Mouse (Mus musculus): Measurements from ENCODE around the gene Gm49395. TPM values are rescaled to one million over a fixed set of nuclear protein-coding genes. Genes with fewer than 3 reads are reported as not detected.
A peak's percentile ranks its signal among the peaks of the same experiment; 100 is the strongest.

The Gm49395 gene
- total RNA-seq, 2 experiments from 2014 or later = 12.5 TPM; not detected in 1

DNA sequence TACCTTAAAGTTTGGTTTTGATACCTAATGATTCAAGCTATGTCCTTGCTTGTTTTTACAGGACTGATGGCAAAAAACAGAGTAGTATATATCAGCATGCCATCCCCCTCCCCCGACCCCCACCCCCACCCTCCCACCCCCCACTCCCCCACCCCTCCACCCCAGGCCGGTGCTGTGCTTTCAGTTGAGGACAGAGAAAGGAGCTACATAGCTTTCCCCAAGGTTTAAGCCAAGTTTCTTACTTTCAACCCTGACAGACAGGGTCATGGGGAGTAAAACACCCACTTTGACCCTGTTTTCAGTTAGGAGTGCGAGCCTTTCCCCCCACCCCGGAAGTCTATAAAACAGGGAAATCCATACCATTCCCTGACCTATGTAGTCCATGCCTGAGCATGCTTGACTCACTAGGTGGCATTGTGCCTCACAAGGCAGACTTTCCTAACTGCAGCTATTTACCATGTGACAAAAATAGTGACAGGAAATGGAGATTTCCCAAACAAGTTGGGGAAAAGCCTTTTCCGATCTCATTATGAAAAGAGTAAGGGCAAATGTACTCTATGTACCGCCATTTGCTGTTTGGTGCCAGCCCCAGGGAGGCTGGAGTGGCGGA is 98.2 kb downstream of the Gm49395 start:
- ATAC-seq (replicated peaks; ENCODE audit: low FRiP score, low TSS enrichment, poor library complexity, severe bottlenecking) = no peak

DNA sequence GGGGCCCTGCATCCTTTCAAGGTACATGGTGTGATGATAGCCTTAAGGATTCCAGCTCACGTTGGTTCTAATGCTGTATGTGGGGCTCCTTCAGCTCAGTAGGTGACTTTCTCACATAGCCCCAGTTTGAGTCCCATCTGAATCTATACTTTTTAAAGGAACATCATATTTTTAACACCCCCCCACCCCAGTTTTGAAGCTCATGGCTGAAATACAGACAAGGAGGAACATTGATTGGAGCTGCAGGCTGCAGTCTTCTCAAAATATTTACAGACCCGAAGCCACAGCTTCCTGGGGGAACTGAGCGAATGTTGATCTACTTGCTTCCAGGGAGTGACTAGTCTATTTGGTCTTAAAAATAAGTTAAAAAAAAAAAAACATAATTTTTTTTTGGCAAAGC is 98.9 kb downstream of the Gm49395 start:
- no peak for ATAC-seq (replicated peaks; ENCODE audit: low FRiP score, low TSS enrichment, poor library complexity, severe bottlenecking)

DNA sequence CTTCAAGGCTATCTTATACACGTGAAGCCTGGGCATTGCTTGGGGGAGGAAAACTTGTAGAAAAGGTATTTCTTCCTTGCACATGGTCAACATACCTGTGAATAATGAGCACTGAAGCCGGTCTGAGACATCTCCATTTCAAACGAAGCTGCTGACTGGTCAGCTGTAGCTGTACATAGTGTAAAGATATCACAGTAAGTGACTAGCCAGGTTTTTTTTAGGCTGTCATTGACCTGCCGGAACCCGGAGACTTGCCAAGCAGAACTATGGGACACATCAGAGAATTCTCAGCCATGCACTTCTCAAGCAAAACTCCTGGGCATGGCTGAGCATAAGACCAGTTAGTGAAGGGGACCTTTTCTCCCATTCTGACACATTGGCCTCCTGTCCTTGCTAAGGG is 99.6 kb downstream of the Gm49395 start:
- ATAC-seq (replicated peaks; ENCODE audit: low FRiP score, low TSS enrichment, poor library complexity, severe bottlenecking) = no peak

DNA sequence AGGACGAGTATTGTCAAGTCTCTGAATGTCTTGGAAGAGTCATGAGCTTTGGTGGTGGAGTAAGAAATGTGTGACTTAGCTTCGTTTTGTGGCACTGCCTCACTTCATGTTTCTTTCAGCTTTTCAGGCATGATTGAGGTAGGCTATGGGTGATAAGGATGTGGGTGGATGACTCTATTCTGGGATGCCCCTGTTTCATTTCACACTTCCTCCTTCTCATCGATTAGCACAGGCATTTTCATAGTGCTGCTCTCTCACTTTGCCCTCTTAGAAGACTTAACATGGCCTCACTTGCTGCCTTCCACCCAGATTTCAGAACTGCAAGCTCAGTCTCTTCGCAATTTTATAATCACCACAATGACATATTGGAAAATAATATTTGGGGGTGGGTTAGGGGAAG is 102.1 kb downstream of the Gm49395 start:
- no peak for ATAC-seq (replicated peaks; ENCODE audit: low FRiP score, low TSS enrichment, poor library complexity, severe bottlenecking)

DNA sequence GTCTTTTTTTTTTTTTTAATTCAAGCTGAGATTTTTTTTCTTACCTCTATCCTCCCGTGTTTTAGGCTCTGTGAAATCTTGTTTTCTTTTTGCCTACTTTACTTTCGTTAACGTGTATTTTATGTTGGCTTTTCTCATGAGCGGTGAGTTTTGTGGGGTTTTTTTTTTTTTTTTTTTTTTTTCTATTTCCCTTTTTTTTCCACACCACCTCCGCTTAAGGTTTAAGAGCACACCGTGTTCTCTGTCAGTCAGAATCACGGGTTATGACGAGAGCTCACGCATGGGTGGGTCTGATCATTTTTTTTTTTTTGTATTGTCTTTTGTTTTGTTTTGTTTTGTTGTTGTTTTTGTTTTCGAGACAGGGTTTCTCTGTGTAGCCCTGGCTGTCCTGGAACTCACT is 103.6 kb downstream of the Gm49395 start:
- no peak for ATAC-seq (replicated peaks; ENCODE audit: low FRiP score, low TSS enrichment, poor library complexity, severe bottlenecking)

DNA sequence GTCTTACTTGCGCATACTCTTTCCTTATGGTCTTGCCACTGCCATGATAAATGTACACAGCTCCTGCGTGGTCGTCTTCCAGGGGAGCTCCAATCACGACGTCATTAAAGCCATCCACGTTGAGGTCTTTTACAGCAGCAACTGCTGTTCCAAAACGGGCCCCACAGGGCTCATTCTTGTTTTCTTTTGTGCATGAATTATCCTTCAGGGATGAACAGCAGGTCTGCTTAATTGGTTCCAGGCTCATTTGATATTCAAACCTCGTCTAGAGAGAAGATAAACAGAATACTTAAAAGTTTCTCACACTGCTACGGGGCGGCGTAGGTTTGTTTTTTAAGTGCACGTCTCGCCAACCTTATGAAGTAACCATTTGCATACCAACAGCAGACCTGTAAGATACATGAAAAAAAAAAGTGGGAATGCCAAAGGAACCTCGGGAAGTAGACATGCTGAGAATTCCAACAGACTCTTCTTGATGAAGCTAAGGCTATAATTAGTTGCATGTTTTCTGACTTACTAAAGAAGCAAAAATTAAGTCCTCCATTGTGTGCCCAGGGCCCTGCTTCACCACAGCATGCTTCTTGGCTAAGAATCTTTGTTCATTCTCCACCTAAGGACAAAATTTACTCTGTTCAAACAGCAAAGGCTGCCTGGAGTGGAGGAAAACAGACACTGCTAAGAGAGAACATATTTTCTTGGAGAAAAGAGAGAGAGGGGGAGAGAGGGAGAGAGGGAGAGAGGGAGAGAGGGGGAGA is 109.3 kb downstream of the Gm49395 start:
- no peak for ATAC-seq (replicated peaks; ENCODE audit: low FRiP score, low TSS enrichment, poor library complexity, severe bottlenecking)

DNA sequence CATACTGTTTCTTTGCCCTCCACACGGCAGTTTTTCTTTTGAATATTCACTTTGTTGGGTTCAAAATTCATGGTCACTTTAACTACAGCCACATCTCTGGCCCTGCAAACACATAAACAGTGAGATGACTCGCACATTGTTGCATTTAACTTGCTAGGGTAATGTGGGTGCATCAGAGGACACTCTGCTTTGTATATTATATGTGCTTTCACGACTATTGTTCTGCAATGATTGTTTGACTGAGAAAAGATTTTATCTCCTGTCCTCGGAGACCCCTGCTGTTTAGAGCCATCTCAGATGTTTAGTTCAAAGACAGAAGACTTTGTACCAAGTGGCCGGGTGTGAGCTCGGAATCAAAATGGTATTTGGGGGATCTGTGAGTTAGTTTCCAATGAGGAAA is 114.1 kb downstream of the Gm49395 start:
- ATAC-seq (replicated peaks; ENCODE audit: low FRiP score, low TSS enrichment, poor library complexity, severe bottlenecking) = no peak

DNA sequence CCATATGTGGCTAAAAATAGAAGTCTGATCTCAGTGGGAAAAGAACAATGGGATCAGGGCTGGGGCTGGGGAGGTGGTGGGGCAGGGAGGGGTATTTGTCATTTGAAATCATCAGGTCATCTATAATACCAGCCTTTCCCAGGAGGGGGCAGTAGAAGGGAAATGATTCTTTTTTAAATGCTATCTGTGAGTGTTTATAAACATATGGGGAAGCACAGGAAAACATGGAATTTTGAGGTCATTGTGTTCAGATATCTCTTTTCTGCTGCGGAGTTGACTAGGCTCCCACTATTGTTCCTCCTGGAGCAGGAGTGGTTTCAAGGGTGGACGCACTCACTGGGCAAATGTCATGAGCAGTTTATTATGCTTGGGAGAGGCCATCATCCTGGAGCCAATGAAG is 114.6 kb downstream of the Gm49395 start:
- peak; percentile 47; the same call in 1 of the 2 replicates for ATAC-seq (replicated peaks; ENCODE audit: low FRiP score, low TSS enrichment, poor library complexity, severe bottlenecking)

Other genes with a start within 250 kb of the Gm49395 start
- 0.39 and 0.72 TPM in 2 replicates for gene Itga2, start 169.8 kb downstream of the Gm49395 start, total RNA-seq (2014; fragmentation: Nextera tagmentation)
- 0.61 and 1.3 TPM in 2 replicates for gene Itga2, start 169.8 kb downstream of the Gm49395 start, total RNA-seq (2017)
- gene Pelo, start 11.7 kb downstream of the Gm49395 start, total RNA-seq (2014; fragmentation: Nextera tagmentation) = 10.6 and 23.9 TPM in 2 replicates
- 4.7 and 9.6 TPM in 2 replicates for gene Pelo, start 11.7 kb downstream of the Gm49395 start, total RNA-seq (2017)
- gene Itga1, start within 50 bp of the Gm49395 start, total RNA-seq (2014; fragmentation: Nextera tagmentation) = 0.12 TPM in 1 of 2 replicates, not detected in the other
- 0.23 TPM in 1 of 2 replicates, not detected in the other for gene Itga1, start within 50 bp of the Gm49395 start, total RNA-seq (2017)